Mouse (Mus musculus) midbrain, postnatal 0 days (tissue): ENCODE data around the gene Zdhhc1. TPM values are rescaled to one million over a fixed set of nuclear protein-coding genes. Genes with fewer than 3 reads are reported as not detected.
A peak's percentile ranks its signal among the peaks of the same experiment; 100 is the strongest.

Experiments used
- ATAC-seq: fragments of 200-750 bp; cut with Nextera tagmentation; 2 replicates; pipeline ENCODE4 v1.8.0; 2017; ENCODE audit warnings: moderate number of reproducible peaks, mild to moderate bottlenecking, moderate TSS enrichment, moderate library complexity; ENCODE audit not compliant: low FRiP score
- DNase-seq: peaks from one replicate; pipeline ENCODE4 v3.0.0-alpha.2; 2015; ENCODE audit warnings: low spot score
- H3K27ac ChIP-seq: fragments of 300-500 bp; sonication (generic); 2 replicates; pipeline ENCODE4 v1.5.1; 2014; ENCODE audit warnings: low read depth, mild to moderate bottlenecking, low read length, mixed read lengths
- H3K27me3 ChIP-seq: fragments of 300-500 bp; sonication (generic); 2 replicates; pipeline ENCODE4 v1.6.1; 2014; ENCODE audit warnings: low read length, control low read depth, mixed read lengths; ENCODE audit not compliant: insufficient read depth
- H3K36me3 ChIP-seq: fragments of 300-500 bp; sonication (generic); 2 replicates; pipeline ENCODE4 v1.6.1; 2014; ENCODE audit warnings: low read length, control low read depth, mixed read lengths; ENCODE audit not compliant: insufficient read depth
- H3K4me1 ChIP-seq: fragments of 300-500 bp; sonication (generic); 2 replicates; pipeline ENCODE4 v1.6.1; 2014; ENCODE audit warnings: mild to moderate bottlenecking, control low read depth, antibody characterized with exemption, low read length, mixed read lengths; ENCODE audit not compliant: insufficient read depth
- H3K4me2 ChIP-seq: fragments of 300-500 bp; sonication (generic); 2 replicates; pipeline ENCODE4 v1.6.1; 2014; ENCODE audit warnings: low read depth, mild to moderate bottlenecking, low read length, mixed read lengths; ENCODE audit not compliant: poor library complexity, severe bottlenecking
- H3K4me3 ChIP-seq: fragments of 300-500 bp; sonication (generic); 2 replicates; pipeline ENCODE4 v1.5.1; 2014; ENCODE audit warnings: low read depth, mild to moderate bottlenecking, low read length, moderate library complexity
- H3K9ac ChIP-seq: fragments of 300-500 bp; sonication (generic); replicated peaks from 2 replicates; pipeline ENCODE4 v1.6.1; 2014; ENCODE audit warnings: mild to moderate bottlenecking, low read length, moderate library complexity, mixed read lengths; ENCODE audit not compliant: poor library complexity, severe bottlenecking
- H3K9me3 ChIP-seq: fragments of 300-500 bp; sonication (generic); 2 replicates; pipeline ENCODE4 v1.6.1; 2016; ENCODE audit warnings: low read length, control low read depth
- CTCF ChIP-seq: IDR thresholded peaks from 2 replicates; pipeline ENCODE4 v1.5.1; 2016; ENCODE audit warnings: antibody characterized with exemption, mild to moderate bottlenecking
- WGBS: fragments of 180-500 bp; shearing (Covaris S2); extraction: QIAGEN DNeasy Blood & Tissue Kit; methylation state at CpG from one replicate; pipeline ENCODE4 v1.1.7; 2014; 5-methylcytosine and 5-hydroxymethylcytosine counted together
- polyA plus RNA-seq: library from polyadenylated mRNA; unstranded; fragments of >200 nt; fragmentation: Nextera tagmentation; extraction: Ambion mirVana; gene quantifications from 2 replicates; pipeline ENCODE4 v1.2.1, GENCODE M21; 2015
- total RNA-seq: library from RNA; depleted of rRNA; stranded (reverse); fragments of >200 nt; gene quantifications from 2 replicates; pipeline ENCODE4 v1.2.3, GENCODE M21; 2014

Zdhhc1 gene
- total and polyA plus RNA-seq, 2 experiments from 2014 or later, result 27.9 to 47.2 TPM

DNA sequence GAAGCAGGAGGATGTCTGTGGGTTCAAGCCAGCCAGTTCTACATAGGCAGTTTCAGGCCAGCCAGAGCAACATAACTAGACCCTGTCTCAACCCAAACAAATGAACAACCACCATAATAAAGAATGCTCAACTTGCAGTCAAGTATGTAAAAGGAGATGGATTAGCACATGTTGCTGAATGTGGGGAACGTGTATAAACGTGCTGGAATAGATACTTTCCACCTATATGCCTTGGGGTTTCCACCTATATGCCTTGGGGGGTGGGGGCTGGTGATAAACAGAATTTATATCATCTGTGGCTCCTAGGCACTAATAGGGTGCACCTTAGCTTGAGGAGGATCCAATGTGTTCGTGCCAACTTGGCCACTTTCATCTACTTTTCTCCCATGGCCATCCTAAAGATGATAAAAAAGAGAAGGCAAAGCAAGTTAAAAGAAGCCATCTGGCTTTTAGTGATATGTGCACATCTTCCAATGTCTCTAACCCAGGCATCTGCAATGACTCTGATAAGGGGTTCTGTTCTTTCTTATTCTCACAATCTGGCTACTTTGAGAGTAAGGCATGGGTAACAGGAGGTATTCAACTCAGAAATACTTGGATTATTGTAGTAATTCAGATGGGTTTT is 45.4 kb upstream of the Zdhhc1 start:
- no peak for ATAC-seq
- no peaks in the 10 kb centered on the region; the same call in 1 of the 2 replicates for H3K4me1 ChIP-seq
- no peaks in the 10 kb centered on the region for H3K27me3 ChIP-seq
- no peak for DNase-seq
- no peak overlapping the region for H3K4me2 ChIP-seq
- H3K27ac ChIP-seq, result no peak overlapping the region
- H3K9me3 ChIP-seq, result no peaks in the 10 kb centered on the region
- H3K36me3 ChIP-seq, result peaks cover 30% of the 10 kb centered on the region
- WGBS, result 87% methylated on average over 3 of the region's 3 CpGs
- no peak overlapping the region for H3K4me3 ChIP-seq
- TF ChIP-seq CTCF, result no peak
- H3K9ac ChIP-seq, result no peak overlapping the region

GRCm38 (mm10) chr8:105538940-105539339 is 42.2 kb upstream of the Zdhhc1 start:
- H3K27me3 ChIP-seq, result no peaks in the 10 kb centered on the region
- H3K4me1 ChIP-seq, result no peaks in the 10 kb centered on the region; the same call in 1 of the 2 replicates
- H3K9ac ChIP-seq, result no peak overlapping the region
- whole genome bisulfite sequencing, result 90% methylated on average over 4 of the region's 4 CpGs
- no peak for DNase-seq
- TF ChIP-seq CTCF, result no peak
- no peak for ATAC-seq
- no peaks in the 10 kb centered on the region for H3K9me3 ChIP-seq
- H3K27ac ChIP-seq, result no peak overlapping the region
- H3K4me3 ChIP-seq, result no peak overlapping the region
- peaks cover 46% of the 10 kb centered on the region for H3K36me3 ChIP-seq
- no peak overlapping the region for H3K4me2 ChIP-seq

DNA sequence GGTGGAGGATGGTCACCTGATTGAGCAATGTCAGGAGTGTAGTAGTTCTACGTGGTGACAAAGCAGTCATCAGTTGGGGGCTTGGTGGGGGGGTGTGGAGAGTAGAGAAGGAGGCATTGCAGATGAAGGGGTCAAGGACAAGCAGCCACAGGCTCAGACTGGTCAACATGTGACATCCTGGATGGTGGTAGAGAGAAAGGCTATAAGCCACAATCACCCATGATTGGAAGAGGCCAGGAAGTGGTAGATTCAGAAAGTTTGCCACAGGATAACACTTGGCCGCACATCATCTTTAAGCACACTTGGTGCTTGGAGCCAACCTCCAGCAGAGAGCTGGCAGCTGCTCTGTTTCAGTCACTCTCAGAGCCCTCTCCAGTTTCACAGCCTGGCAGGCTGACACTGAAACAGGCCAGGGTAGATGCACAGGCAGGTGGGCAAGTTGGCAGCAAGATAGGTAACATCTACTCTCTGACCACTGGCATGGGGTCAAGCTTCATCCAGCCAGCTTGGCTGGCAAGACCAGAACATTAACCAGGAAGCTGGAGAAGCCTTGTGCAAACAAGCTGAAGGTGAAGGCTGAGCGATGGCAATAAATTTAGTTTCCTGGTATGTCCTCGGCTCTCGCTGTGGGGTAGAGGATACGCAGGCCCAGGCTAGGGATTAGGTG is 40.4 kb upstream of the Zdhhc1 start:
- TF ChIP-seq CTCF, result no peak
- Histone ChIP-seq H3K4me2 (no peak overlapping the region), H3K27ac (no peak overlapping the region), H3K27me3 (no peaks in the 10 kb centered on the region), H3K9me3 (no peaks in the 10 kb centered on the region), H3K4me3 (no peak overlapping the region), H3K9ac (no peak overlapping the region), H3K36me3 (peaks cover 46% of the 10 kb centered on the region), H3K4me1 (no peaks in the 10 kb centered on the region)
- 89% methylated on average over 6 of the region's 6 CpGs for WGBS
- no peak for DNase-seq
- ATAC-seq, result no peak

DNA sequence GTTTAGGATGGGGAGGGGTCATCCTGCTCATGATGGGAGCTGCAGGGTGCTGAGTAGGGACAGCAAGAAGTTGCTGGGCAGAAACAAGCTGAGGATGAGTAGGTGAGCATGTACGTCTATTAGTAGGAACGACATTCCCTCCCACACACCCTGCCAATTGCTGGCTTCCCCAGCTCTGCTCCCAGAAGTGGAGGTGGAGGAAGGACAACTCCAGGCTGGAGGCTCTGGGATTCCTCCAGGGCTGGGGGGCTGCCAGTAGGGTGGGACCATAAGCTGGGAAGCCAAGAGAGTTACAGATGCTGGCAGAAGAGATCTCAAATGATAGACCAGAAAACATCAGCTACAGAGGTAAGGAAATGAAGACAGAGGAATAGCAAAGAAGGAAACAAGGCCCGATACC is 39.8 kb upstream of the Zdhhc1 start:
- Histone ChIP-seq H3K36me3 (peaks cover 43% of the 10 kb centered on the region), H3K27ac (no peak overlapping the region)
- WGBS, result 93% methylated on average over 3 of the region's 3 CpGs

GRCm38 (mm10) chr8:105533892-105534329 is 37.2 kb upstream of the Zdhhc1 start:
- 0% methylated on average over 1 of the region's 1 CpGs for WGBS
- no peaks in the 10 kb centered on the region for H3K9me3 ChIP-seq
- no peak overlapping the region for H3K4me3 ChIP-seq
- H3K36me3 ChIP-seq, result peaks cover 47% of the 10 kb centered on the region
- H3K27ac ChIP-seq, result no peak overlapping the region
- ATAC-seq, result no peak
- H3K4me2 ChIP-seq, result no peak overlapping the region
- H3K9ac ChIP-seq, result no peak overlapping the region
- no peaks in the 10 kb centered on the region for H3K27me3 ChIP-seq
- DNase-seq, result peak; percentile 78
- TF ChIP-seq CTCF, result peak; percentile 84
- H3K4me1 ChIP-seq, result no peaks in the 10 kb centered on the region

More for the DNA sequence above, 39.8 kb upstream of the Zdhhc1 start:
- no peaks in the 10 kb centered on the region for H3K27me3 ChIP-seq
- no peak for TF ChIP-seq CTCF
- H3K4me2 ChIP-seq, result no peak overlapping the region
- no peak for DNase-seq
- no peaks in the 10 kb centered on the region for H3K9me3 ChIP-seq
- no peak for ATAC-seq
- no peak overlapping the region for H3K4me3 ChIP-seq
- H3K4me1 ChIP-seq, result no peaks in the 10 kb centered on the region
- no peak overlapping the region for H3K9ac ChIP-seq

GRCm38 (mm10) chr8:105533439-105533838 is 36.7 kb upstream of the Zdhhc1 start:
- 34% methylated on average over 2 of the region's 2 CpGs for WGBS
- no peaks in the 10 kb centered on the region for H3K27me3 ChIP-seq
- ATAC-seq (no peak), DNase-seq (no peak)
- no peak overlapping the region; the same call in 1 of the 2 replicates for H3K27ac ChIP-seq
- H3K9ac ChIP-seq, result no peak overlapping the region
- no peak overlapping the region for H3K4me2 ChIP-seq
- H3K4me3 ChIP-seq, result no peak overlapping the region
- no peaks in the 10 kb centered on the region for H3K4me1 ChIP-seq
- H3K36me3 ChIP-seq, result peaks cover 47% of the 10 kb centered on the region
- no peak for TF ChIP-seq CTCF
- H3K9me3 ChIP-seq, result no peaks in the 10 kb centered on the region
